Mouse (Mus musculus): Measurements from ENCODE around the gene Tmem150b.

DNA sequence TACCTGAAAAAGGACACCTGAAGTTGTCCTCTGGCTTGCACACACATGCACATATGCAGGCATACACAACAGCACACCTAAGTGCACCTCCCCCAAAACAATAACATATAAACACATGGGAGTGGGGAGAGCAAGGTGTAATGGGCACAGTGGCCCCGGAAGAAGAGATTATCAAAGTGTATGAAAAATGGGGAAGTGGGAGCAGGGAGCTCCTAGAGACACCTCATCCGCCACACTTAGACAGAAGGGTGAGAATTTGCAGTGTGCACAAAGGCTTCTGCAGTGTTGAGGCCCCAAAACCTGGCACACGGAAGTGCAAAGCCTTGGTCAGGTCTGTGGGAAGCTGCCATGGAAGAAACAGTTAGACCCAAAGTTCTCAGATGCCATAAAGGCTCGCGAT, 6.0 kb upstream of the Tmem150b start:
- no peak for TF ChIP-seq CTCF (IDR thresholded peaks at IDR 0.05; ENCODE audit: low read depth, low read length)
- no peak for TF ChIP-seq POLR2A (IDR thresholded peaks at IDR 0.05; ENCODE audit: borderline replicate concordance, low read depth, low read length)

Measured in bone marrow macrophage, adult 2 months (primary cell).